Mouse (Mus musculus) testis, adult 2 months (tissue): ENCODE results near the gene Dleu7.

Experiments used
- CTCF ChIP-seq: fragments of 200-500 bp; IDR thresholded peaks from 2 replicates; pipeline ENCODE4 v1.5.1; 2012; ENCODE audit warnings: low read depth, mild to moderate bottlenecking, inconsistent platforms, low read length, moderate library complexity; ENCODE audit not compliant: control insufficient read depth, insufficient read depth, insufficient replicate concordance
- POLR2A ChIP-seq: fragments of 200-500 bp; IDR thresholded peaks from 2 replicates; pipeline ENCODE4 v1.6.1; 2012; ENCODE audit warnings: low read depth, mild to moderate bottlenecking, inconsistent platforms, low read length, moderate library complexity; ENCODE audit not compliant: control insufficient read depth

- TF ChIP-seq CTCF (no peak), POLR2A (no peak)
Observed at GRCm38 (mm10) chr14:62323457-62323856, 30.6 kb upstream of the Dleu7 start.
